Mouse (Mus musculus): ENCODE measurements around the gene Cd68. TPM values are rescaled to one million over a fixed set of nuclear protein-coding genes. Genes with fewer than 3 reads are reported as not detected.

Cd68 gene
- polyA plus RNA-seq (2016; fragmentation: Nextera tagmentation; extraction: Ambion mirVana), result 14.5 and 15.0 TPM in 2 replicates

DNA sequence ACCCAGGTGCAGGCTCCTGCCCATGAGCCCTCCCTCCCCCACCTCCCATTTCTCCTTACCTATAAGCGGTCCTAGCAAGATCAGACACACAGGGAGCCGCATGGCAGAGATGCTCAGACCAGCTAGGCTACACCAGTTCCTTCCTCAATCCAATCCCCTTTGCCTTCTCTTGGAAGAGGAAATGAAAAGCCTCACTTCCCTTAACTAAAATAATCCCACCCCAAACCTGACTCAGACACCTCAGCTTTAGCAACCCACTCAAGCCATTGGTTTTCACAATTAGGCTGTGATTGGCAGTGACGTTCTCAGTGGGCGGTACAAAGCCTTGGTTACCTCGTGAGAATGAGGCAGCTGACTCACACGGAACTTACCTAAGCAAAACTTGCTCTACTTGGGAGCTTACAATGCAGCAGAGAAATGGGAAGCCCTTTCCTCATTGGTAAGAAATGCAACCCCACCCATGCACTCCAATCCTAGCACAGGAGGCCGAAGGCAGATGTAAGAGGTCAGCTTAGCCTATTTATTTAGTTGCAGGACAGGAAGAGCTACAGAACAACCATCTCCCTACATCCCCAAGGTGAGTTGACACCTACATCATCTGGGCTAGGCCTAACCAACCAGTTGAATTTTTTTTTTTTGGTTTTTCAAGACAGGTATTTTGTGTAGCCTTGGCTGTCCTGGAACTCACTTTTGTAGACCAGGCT is at the start of gene Cd68:
Gene Cd68 (minus strand): TSS at position 193 of the 704 bp plus-strand sequence.
- Histone ChIP-seq H3K9me3 (replicated peaks) (no peaks in the 10 kb centered on the region), H3K36me3 (peaks cover 75% of the 10 kb centered on the region), H3K4me1 (peaks cover 69% of the 10 kb centered on the region), H3K4me2 (peak within 1 kb of the TSS; percentile 1; the same call in 1 of the 2 replicates), H3K9ac (no peak within 1 kb of the TSS), H3K4me3 (no peak within 1 kb of the TSS), H3K27ac (peak within 1 kb of the TSS; percentile 93), H3K27me3 (replicated peaks) (no peaks in the 10 kb centered on the region)
- ATAC-seq, result no peak
- 21% methylated on average over 7 of the region's 7 CpGs for WGBS (ENCODE audit: insufficient replicate concordance)

DNA sequence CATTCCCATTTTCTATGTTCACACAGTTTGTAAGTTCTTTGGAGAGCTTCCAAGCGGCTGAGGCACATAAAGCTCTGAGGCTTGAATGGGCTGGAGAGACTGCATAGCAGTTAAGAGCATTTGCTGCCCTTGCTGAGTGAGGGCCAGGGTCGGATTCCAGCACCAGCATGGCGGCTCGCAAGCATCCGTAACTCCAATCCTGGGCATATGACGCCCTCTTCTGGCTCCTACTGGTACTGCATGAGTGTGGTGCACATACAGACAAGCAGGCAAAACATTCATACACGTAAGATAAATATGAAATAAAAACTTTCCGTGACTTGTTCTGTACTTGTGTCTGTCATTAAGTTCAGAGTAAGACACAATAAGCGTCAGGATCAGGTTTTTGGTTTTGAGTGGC is 49.5 kb upstream of the Cd68 start:
- peak overlapping the region; percentile 13; the same call in 1 of the 2 replicates for H3K27ac ChIP-seq
- H3K4me1 ChIP-seq, result peaks cover 51% of the 10 kb centered on the region
- no peak overlapping the region for H3K4me3 ChIP-seq
- H3K27me3 ChIP-seq (replicated peaks), result no peaks in the 10 kb centered on the region
- no peak for ATAC-seq
- no peaks in the 10 kb centered on the region for H3K36me3 ChIP-seq
- WGBS (ENCODE audit: insufficient replicate concordance), result 54% methylated on average over 9 of the region's 9 CpGs
- H3K9me3 ChIP-seq (replicated peaks), result no peaks in the 10 kb centered on the region
- H3K9ac ChIP-seq, result no peak overlapping the region
- no peak overlapping the region for H3K4me2 ChIP-seq

DNA sequence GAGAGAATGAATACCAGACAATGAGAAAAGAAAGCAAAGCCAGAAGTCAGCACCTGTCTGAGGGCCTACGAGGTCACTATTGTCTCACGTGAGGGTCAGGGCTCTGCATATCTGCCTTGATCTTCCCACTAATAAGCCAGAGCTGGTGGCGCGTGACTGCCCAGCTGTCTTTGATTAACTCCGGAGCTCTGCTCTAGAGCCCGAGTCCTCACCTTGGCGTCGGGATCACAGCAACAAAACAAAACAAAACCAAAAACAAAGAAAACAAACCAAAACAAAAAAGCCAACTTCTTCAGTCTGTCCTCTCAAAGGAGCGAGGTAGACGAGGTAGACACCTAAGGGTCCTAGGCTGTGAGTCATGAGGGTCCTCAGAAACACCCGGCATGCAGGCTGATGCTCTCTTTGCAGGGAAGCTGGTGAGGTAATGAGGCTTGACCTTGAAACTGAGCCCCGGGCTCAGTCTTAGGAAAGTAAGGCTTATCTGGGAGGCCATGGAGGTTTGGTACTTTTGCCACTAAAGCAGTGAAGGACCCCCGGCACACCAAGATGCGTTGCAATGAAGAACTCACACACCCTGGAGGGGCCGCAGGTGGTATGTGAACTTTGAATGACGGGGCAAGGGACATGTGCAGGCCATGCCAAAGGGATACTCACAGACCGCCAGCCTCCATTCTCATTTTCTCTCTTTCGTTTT is 48.8 kb upstream of the Cd68 start:
- Histone ChIP-seq H3K27me3 (replicated peaks) (no peaks in the 10 kb centered on the region), H3K4me2 (no peak overlapping the region), H3K9ac (no peak overlapping the region), H3K4me3 (no peak overlapping the region), H3K4me1 (peaks cover 58% of the 10 kb centered on the region), H3K27ac (no peak overlapping the region; the same call in 1 of the 2 replicates), H3K9me3 (replicated peaks) (no peaks in the 10 kb centered on the region), H3K36me3 (no peaks in the 10 kb centered on the region)
- 71% methylated on average over 18 of the region's 18 CpGs for WGBS (ENCODE audit: insufficient replicate concordance)
- no peak for ATAC-seq

DNA sequence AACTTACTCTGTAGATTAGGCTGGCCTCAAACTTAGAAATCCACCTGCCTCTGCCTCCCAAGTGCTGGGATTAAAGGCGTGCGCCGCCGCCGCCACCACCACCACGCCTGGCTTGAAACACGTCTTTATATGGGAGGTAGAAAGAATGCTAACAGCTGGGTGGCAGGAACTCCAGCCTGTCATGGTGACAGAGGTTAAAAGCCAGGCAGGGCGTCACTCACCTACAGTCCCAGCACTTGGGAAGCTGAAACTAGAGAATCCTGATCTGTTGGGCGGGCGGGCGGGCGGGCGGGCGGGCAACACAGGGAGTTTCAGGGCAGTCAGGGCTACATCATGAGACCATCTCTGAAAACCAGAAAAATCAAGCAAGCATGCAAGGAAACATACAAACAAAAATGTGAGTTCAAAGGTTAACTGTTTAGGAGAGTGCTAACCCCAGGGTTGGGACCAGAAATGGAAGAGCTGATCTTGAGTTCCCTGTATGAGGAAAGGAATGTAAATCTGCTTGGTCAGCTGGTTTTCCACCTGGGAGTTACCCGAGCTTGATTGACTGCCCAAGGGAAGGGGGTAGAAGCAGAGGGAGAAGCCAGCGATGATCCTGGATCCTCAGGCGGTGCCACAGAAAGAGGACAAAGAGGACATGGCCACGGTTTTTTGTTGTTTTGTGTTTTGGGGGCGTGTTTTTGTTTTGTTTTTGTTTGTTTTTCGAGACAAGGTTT is 47.2 kb upstream of the Cd68 start:
- no peaks in the 10 kb centered on the region for H3K9me3 ChIP-seq (replicated peaks)
- WGBS (ENCODE audit: insufficient replicate concordance), result 80% methylated on average over 20 of the region's 20 CpGs
- ATAC-seq, result no peak
- peaks cover 50% of the 10 kb centered on the region for H3K4me1 ChIP-seq
- H3K9ac ChIP-seq, result no peak overlapping the region
- H3K4me3 ChIP-seq, result no peak overlapping the region
- no peaks in the 10 kb centered on the region for H3K27me3 ChIP-seq (replicated peaks)
- H3K27ac ChIP-seq, result no peak overlapping the region
- no peak overlapping the region for H3K4me2 ChIP-seq
- no peaks in the 10 kb centered on the region for H3K36me3 ChIP-seq

DNA sequence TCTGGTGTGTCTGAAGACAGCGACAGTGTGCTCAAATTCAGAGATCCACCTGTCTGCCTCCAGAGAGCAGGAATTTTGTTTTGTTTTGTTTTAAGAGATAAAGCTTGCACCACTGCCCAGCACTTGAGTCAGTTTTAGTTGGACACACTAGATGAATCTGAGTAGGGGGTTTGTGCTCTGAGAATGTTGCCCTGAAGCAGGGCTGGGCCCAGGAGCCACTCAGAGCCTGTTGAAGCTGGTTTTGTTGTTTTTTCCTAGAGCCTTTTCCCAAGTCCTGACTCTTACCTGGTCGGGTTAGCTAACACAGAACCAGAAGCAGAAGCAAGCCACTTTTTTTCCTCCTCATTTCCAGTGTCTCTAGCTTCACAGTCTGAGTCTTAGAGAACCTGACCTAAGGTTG is 45.1 kb upstream of the Cd68 start:
- 62% methylated on average over 2 of the region's 2 CpGs for WGBS (ENCODE audit: insufficient replicate concordance)
- H3K9ac ChIP-seq, result peak overlapping the region; percentile 22; the same call in 1 of the 2 replicates
- no peak for ATAC-seq

DNA sequence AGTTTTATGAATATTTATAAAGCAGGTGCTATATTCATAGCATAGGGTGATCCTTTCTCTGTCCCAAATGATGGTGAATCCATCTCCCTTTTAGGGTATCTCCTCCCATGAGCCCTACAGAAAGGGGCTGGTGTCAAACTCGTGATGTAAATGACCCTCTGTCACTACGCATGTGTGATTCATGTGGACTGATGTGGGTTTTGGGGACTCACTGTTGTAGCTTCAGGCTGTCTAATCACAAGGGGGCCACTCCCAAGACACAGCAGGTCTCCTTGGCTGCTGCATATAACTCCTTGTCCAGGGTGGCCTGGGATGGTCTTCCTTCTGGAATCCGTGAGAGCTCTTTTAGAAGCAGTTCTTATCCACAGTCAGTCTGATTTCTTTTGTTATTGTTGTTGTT is 44.5 kb upstream of the Cd68 start:
- WGBS (ENCODE audit: insufficient replicate concordance), result 62% methylated on average over 3 of the region's 3 CpGs
- ATAC-seq, result peak; percentile 57
- 0 out of 2 replicates have a peak overlapping the region, but pooled peaks have one; percentile 2 for H3K9ac ChIP-seq

More for the DNA sequence above, 45.1 kb upstream of the Cd68 start:
- H3K9me3 ChIP-seq (replicated peaks), result no peaks in the 10 kb centered on the region
- peaks cover 40% of the 10 kb centered on the region for H3K4me1 ChIP-seq
- H3K36me3 ChIP-seq, result no peaks in the 10 kb centered on the region
- 0 out of 2 replicates have a peak overlapping the region, but pooled peaks have one; percentile 15 for H3K27ac ChIP-seq
- H3K4me2 ChIP-seq, result no peak overlapping the region
- no peak overlapping the region for H3K4me3 ChIP-seq
- H3K27me3 ChIP-seq (replicated peaks), result no peaks in the 10 kb centered on the region

DNA sequence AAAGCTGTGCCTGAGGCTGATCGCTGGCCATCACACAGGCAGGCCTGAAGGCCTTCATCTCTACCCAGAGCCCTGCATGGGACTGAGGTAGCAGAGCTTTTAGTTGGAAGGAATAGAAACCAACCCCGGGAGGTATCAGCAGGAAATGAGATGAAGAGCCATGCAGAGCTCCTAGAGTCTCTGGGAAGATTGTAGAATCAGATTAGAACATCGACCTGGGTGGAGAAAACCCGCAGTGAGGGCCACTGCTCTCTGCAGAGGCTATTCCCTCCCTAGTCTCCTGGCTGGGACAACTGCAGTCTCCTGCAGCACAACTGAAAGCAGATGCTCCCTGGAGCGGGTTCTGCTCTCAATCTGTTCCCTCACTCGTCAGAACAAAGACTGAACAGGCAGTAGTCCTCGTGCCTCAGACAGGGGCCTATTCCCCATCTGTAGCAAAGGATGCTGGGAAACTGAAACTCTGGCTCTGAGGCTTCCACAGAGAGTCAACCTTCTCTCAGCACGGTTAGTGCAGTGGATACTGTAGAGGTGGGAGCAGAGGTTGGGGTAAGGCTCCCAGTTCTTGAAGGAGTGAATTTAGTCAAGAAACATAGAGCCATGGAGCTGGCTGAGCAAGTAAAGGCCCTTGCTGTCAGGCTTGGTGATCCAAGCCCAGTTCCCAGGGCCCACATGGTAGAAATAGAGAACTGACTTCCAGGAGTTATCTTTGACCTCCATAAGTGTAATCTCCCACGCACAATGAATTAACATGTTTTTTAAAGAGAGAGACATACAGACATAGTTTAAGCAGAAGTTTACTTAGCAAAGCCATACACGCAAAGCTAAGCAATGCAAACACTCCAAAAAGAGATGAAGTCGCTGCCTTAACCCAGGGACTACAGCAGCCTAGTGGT is 43.8 kb upstream of the Cd68 start:
- ATAC-seq, result peak; percentile 46; the same call in 1 of the 2 replicates
- Histone ChIP-seq H3K4me2 (0 out of 2 replicates have a peak overlapping the region, but pooled peaks have one; percentile 9), H3K36me3 (no peaks in the 10 kb centered on the region), H3K9ac (peak overlapping the region; percentile 45; the same call in 1 of the 2 replicates), H3K4me1 (peaks cover 32% of the 10 kb centered on the region), H3K27ac (peak overlapping the region; percentile 18), H3K4me3 (no peak overlapping the region), H3K27me3 (replicated peaks) (no peaks in the 10 kb centered on the region), H3K9me3 (replicated peaks) (no peaks in the 10 kb centered on the region)
- 41% methylated on average over 11 of the region's 11 CpGs for WGBS (ENCODE audit: insufficient replicate concordance)

More for the DNA sequence above, 44.5 kb upstream of the Cd68 start:
- Histone ChIP-seq H3K9me3 (replicated peaks) (no peaks in the 10 kb centered on the region), H3K4me2 (0 out of 2 replicates have a peak overlapping the region, but pooled peaks have one; percentile 9), H3K27ac (peak overlapping the region; percentile 18; the same call in 1 of the 2 replicates), H3K36me3 (no peaks in the 10 kb centered on the region), H3K27me3 (replicated peaks) (no peaks in the 10 kb centered on the region), H3K4me3 (no peak overlapping the region), H3K4me1 (peaks cover 34% of the 10 kb centered on the region)

DNA sequence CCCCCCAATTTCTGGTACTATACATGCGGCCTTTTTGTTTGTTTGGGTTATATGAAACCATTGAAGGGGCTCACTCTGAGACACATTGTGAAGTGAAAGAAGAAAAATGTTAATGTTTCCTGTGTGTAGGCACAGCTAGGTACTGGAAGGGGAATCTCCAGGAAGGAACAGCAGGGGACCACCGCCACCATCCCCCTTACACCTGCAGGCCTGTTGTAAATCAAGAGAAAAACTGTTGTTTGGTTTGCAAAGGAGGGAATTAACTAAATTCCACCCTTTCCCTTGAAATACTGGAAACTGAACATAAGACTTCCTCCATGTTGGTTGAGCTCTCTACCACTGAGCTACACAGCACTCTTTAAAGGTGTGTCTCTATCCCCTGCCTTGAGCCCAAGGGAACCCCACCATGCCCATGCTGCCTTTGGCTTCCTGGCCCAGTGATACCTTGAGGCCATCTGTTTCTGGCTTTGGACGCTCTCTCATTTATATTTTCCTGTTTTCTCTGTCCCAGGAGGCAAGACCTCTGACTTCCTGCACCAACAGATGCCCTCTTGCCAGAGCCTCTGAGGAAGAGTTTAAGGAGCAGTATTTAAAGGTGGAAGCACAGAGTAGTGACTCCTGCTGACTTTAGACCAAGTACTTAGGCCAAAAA is 42.8 kb upstream of the Cd68 start:
- Histone ChIP-seq H3K36me3 (no peaks in the 10 kb centered on the region), H3K4me3 (no peak overlapping the region), H3K4me1 (peaks cover 36% of the 10 kb centered on the region), H3K9me3 (replicated peaks) (no peaks in the 10 kb centered on the region), H3K4me2 (no peak overlapping the region), H3K27ac (no peak overlapping the region), H3K9ac (no peak overlapping the region; the same call in 1 of the 2 replicates), H3K27me3 (replicated peaks) (no peaks in the 10 kb centered on the region)
- no peak for ATAC-seq
- 76% methylated on average over 3 of the region's 3 CpGs for WGBS (ENCODE audit: insufficient replicate concordance)

DNA sequence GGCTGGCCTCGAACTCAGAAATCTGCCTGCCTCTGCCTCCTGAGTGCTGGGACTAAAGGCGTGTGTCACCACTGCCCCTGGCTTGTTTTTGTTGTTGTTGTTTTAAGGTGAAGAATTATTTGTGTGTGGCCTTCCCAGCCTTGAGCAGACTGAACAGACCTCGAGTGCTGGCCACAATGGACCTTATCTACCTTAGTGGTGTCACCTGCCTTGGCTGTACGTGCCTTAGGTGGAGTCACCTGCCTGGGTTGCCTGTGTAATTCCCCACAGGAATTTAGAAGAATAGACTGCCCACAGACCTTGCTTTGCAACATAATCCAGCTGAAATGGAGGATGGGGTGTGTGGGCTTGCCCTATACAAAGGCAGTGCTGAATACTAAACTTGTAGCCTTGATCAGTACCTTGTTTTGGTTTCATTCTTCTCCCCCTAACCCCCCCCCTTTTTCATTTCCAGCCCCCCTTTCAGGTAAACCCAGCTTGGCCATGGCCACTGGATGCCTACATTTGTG is 42.0 kb upstream of the Cd68 start:
- Histone ChIP-seq H3K9me3 (replicated peaks) (no peaks in the 10 kb centered on the region), H3K4me3 (no peak overlapping the region), H3K9ac (no peak overlapping the region), H3K27ac (no peak overlapping the region), H3K4me1 (peaks cover 36% of the 10 kb centered on the region), H3K4me2 (no peak overlapping the region), H3K36me3 (no peaks in the 10 kb centered on the region), H3K27me3 (replicated peaks) (no peaks in the 10 kb centered on the region)
- 66% methylated on average over 4 of the region's 4 CpGs for WGBS (ENCODE audit: insufficient replicate concordance)
- ATAC-seq, result no peak

DNA sequence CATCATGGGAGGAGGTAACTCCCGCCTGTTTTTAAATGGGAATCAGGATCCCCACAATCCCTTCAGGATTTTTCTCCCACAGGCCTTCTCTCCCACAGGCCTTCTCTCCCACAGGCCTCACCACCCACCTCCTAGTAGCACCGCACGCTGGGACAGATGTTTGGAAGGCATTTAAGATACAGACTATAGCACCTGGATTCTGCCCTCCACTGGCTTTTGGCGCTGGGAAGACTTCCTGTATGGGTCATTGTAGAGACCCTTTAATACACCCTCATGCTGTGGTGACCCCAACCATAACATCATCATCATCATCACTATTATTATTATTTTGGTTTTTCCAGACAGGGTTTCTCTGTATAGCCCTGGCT is 41.5 kb upstream of the Cd68 start:
- no peak overlapping the region for H3K4me2 ChIP-seq
- WGBS (ENCODE audit: insufficient replicate concordance), result 83% methylated on average over 4 of the region's 4 CpGs
- no peak overlapping the region for H3K4me3 ChIP-seq
- no peak for ATAC-seq
- H3K9me3 ChIP-seq (replicated peaks), result no peaks in the 10 kb centered on the region
- H3K36me3 ChIP-seq, result no peaks in the 10 kb centered on the region
- H3K27ac ChIP-seq, result no peak overlapping the region
- peaks cover 36% of the 10 kb centered on the region for H3K4me1 ChIP-seq
- no peak overlapping the region for H3K9ac ChIP-seq
- H3K27me3 ChIP-seq (replicated peaks), result no peaks in the 10 kb centered on the region

All from liver, embryonic 12.5 days (tissue).